Mouse (Mus musculus): Measurements from ENCODE around the gene Hspa1b. TPM values are rescaled to one million over a fixed set of nuclear protein-coding genes. Genes with fewer than 3 reads are reported as not detected.
A peak's percentile ranks its signal among the peaks of the same experiment; 100 is the strongest.
"Not testable (repeated sequence)": the region's sequence is repeated elsewhere in the genome, so short reads cannot be mapped to it uniquely, and the experiment has no call there.

Gene Hspa1b
- polyA plus RNA-seq, 1 experiment from 2014 or later = 0.17 TPM

DNA sequence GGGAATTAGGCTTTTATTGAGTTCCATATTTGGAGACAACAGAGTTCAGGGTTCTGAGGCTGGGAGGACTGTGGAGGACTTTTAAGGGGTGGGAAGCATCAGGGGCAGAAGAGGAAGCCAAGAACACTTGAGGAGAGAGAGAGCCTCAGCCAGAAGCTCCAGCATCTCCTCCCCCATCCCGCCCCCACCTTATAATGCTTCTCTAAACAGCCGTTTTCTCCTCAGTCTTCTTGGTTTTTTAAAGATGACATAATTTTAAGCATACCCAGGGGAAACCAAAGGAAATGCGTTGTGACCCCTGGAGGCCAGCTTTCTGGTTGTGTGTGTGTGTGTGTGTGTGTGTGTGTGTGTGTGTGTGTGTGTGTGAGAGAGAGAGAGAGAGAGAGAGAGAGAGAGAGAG lies 3.1 kb upstream of the Hspa1b start:
- Histone ChIP-seq H3K36me3 (ENCODE audit: control insufficient read depth, insufficient read depth, low read length) (no peaks in the 10 kb centered on the region), H3K9me3 (ENCODE audit: control insufficient read depth, low read length) (no peaks in the 10 kb centered on the region), H3K9ac (replicated peaks; ENCODE audit: low read length) (no peak overlapping the region), H3K27ac (replicated peaks; ENCODE audit: low read depth, low read length) (no peak overlapping the region), H3K4me1 (ENCODE audit: control insufficient read depth, insufficient read depth, low read length) (0 out of 2 replicates have a peak, but pooled peaks cover 5% of the 10 kb centered on the region), H3K4me2 (ENCODE audit: low read length) (no peak overlapping the region), H3K27me3 (ENCODE audit: control insufficient read depth, insufficient read depth, low read length) (no peaks in the 10 kb centered on the region), H3K4me3 (replicated peaks; ENCODE audit: low read depth, low read length) (no peak overlapping the region)
- WGBS = 38% methylated on average over 3 of the region's 3 CpGs
- no peak for DNase-seq
- no peak for ATAC-seq (ENCODE audit: low FRiP score, low TSS enrichment)

DNA sequence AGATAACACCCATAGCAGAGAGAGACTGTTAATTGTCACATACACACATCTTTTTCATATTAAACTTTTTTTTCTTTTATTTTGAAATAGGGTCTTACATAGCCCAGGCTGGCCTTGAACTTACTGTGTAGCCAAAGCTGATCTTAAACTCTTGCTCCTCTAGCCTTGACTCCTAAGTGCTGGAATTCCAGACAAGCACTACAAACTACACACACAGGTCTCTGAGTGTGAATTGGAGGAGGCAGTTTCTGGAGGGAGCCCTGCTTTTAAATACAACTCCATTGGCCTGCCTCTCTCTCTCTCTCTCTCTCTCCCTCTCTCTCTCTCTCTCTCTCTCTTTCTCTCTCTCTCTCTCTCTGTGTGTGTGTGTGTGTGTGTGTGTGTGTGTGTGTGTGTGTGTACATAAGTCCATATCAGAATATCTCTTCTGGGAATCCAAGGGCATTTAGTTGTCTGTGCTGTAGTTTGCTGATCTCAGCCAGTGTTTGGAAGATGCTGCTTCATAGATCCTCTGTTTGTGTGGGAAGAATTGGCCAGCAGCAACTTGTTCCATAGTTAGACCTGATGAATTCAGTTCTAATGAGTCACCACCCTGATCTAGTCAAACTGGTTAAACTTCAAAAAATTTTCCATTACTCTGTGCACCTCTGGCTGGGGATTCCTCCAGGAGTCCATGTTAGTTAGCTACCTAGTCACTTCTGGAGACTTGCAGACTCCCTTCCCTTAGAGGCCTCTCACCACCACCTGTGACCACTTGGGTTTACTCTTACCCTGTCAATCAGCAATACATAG lies 1.9 kb upstream of the Hspa1b start:
- Histone ChIP-seq H3K27me3 (ENCODE audit: control insufficient read depth, insufficient read depth, low read length) (0 out of 2 replicates have a peak, but pooled peaks cover 3% of the 10 kb centered on the region), H3K9ac (replicated peaks; ENCODE audit: low read length) (no peak overlapping the region), H3K4me3 (replicated peaks; ENCODE audit: low read depth, low read length) (no peak overlapping the region), H3K4me2 (ENCODE audit: low read length) (no peak overlapping the region), H3K36me3 (ENCODE audit: control insufficient read depth, insufficient read depth, low read length) (no peaks in the 10 kb centered on the region), H3K27ac (replicated peaks; ENCODE audit: low read depth, low read length) (no peak overlapping the region), H3K9me3 (ENCODE audit: control insufficient read depth, low read length) (no peaks in the 10 kb centered on the region), H3K4me1 (ENCODE audit: control insufficient read depth, insufficient read depth, low read length) (0 out of 2 replicates have a peak, but pooled peaks cover 5% of the 10 kb centered on the region)
- ATAC-seq (ENCODE audit: low FRiP score, low TSS enrichment) (no peak), DNase-seq (no peak)

DNA sequence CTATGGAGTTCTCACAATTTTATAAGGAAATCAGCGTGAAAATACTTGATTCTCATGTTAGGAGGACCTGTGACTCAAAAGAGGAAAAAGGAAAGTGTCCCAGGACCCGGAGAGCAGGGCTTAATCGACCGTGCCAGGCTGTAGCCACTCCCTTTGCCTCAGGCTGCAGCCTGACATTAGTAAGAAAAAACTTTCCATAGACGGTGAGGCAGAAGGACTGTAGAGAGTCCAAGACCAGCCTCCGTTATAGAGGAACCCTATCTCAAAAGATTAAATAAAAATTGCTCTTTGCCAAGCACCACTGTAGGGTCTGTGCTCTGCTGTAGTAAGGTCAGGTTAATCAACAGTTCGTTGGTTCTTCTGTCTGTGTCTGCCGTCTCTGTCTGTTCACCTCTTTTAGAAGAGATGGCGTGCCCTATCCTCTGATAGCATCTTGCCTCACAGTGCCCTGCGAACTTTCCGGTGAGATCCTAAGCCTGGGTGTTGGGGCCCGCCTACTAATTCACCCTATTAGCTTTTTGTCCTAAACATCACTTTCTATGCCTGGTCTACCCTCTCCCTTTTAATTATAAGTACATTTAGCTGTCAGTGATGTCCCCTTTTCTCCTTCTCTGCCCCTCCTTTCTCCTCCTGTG lies 960 bp upstream of the Hspa1b start:
- Histone ChIP-seq H3K9me3 (ENCODE audit: control insufficient read depth, low read length) (no peaks in the 10 kb centered on the region), H3K4me2 (ENCODE audit: low read length) (peak overlapping the region; percentile 70), H3K4me3 (replicated peaks; ENCODE audit: low read depth, low read length) (peak overlapping the region; percentile 37), H3K27me3 (ENCODE audit: control insufficient read depth, insufficient read depth, low read length) (0 out of 2 replicates have a peak, but pooled peaks cover 10% of the 10 kb centered on the region), H3K36me3 (ENCODE audit: control insufficient read depth, insufficient read depth, low read length) (no peaks in the 10 kb centered on the region), H3K9ac (replicated peaks; ENCODE audit: low read length) (no peak overlapping the region), H3K4me1 (ENCODE audit: control insufficient read depth, insufficient read depth, low read length) (0 out of 2 replicates have a peak, but pooled peaks cover 5% of the 10 kb centered on the region), H3K27ac (replicated peaks; ENCODE audit: low read depth, low read length) (no peak overlapping the region)
- 10% methylated on average over 12 of the region's 12 CpGs for WGBS
- DNase-seq (peak; percentile 6), ATAC-seq (ENCODE audit: low FRiP score, low TSS enrichment) (no peak)

DNA sequence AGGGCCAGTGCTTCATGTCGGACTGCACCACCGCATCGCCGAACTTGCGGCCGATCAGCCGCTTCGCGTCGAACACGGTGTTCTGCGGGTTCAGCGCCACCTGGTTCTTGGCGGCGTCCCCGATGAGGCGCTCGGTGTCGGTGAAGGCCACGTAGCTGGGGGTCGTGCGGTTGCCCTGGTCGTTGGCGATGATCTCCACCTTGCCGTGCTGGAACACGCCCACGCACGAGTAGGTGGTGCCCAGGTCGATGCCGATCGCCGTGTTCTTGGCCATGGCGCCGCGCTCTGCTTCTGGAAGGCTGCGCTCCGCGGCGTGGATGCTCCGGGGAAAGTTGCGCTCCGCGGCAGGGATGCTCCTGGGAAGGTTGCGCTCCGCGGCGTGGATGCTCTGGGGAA lies 306 bp downstream of the Hspa1b start:
- H3K27ac ChIP-seq (replicated peaks; ENCODE audit: low read depth, low read length); H3K9me3 ChIP-seq (ENCODE audit: control insufficient read depth, low read length); H3K36me3 ChIP-seq (ENCODE audit: control insufficient read depth, insufficient read depth, low read length); DNase-seq; H3K9ac ChIP-seq (replicated peaks; ENCODE audit: low read length); H3K4me1 ChIP-seq (ENCODE audit: control insufficient read depth, insufficient read depth, low read length): not testable (repeated sequence)
- 0% methylated on average over 21 of the region's 47 CpGs for WGBS
- H3K4me3 ChIP-seq (replicated peaks; ENCODE audit: low read depth, low read length) = peak overlapping the region; percentile 37
- 0 out of 2 replicates have a peak, but pooled peaks cover 13% of the 10 kb centered on the region for H3K27me3 ChIP-seq (ENCODE audit: control insufficient read depth, insufficient read depth, low read length)
- ATAC-seq (ENCODE audit: low FRiP score, low TSS enrichment) = peak; percentile 61
- peak overlapping the region; percentile 70 for H3K4me2 ChIP-seq (ENCODE audit: low read length)

DNA sequence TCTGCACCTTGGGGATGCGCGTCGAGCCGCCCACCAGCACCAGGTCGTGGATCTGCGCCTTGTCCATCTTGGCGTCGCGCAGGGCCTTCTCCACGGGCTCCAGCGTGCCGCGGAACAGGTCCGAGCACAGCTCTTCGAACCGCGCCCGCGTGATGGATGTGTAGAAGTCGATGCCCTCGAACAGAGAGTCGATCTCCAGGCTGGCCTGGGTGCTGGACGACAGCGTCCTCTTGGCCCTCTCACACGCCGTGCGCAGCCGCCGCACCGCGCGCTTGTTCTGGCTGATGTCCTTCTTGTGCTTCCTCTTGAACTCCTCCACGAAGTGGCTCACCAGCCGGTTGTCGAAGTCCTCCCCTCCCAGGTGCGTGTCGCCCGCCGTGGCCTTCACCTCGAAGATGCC lies 1.1 kb downstream of the Hspa1b start:
- H3K27me3 ChIP-seq (ENCODE audit: control insufficient read depth, insufficient read depth, low read length) = 0 out of 2 replicates have a peak, but pooled peaks cover 13% of the 10 kb centered on the region
- DNase-seq; H3K36me3 ChIP-seq (ENCODE audit: control insufficient read depth, insufficient read depth, low read length); H3K9ac ChIP-seq (replicated peaks; ENCODE audit: low read length); H3K27ac ChIP-seq (replicated peaks; ENCODE audit: low read depth, low read length); H3K4me3 ChIP-seq (replicated peaks; ENCODE audit: low read depth, low read length); ATAC-seq (ENCODE audit: low FRiP score, low TSS enrichment); H3K4me1 ChIP-seq (ENCODE audit: control insufficient read depth, insufficient read depth, low read length); H3K4me2 ChIP-seq (ENCODE audit: low read length); H3K9me3 ChIP-seq (ENCODE audit: control insufficient read depth, low read length): not testable (repeated sequence)
- whole genome bisulfite sequencing = 32% methylated on average over 28 of the region's 40 CpGs

DNA sequence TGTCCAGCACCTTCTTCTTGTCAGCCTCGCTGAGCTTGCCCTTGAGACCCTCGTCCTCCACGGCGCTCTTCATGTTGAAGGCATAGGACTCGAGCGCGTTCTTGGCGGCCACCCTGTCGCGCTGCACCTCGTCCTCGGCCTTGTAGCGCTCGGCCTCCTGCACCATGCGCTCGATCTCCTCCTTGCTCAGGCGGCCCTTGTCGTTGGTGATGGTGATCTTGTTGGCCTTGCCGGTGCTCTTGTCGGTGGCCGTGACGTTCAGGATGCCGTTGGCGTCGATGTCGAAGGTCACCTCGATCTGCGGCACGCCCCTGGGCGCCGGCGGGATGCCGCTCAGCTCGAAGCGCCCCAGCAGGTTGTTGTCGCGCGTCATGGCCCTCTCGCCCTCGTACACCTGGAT lies 1.7 kb downstream of the Hspa1b start:
- H3K27me3 ChIP-seq (ENCODE audit: control insufficient read depth, insufficient read depth, low read length) = 0 out of 2 replicates have a peak, but pooled peaks cover 13% of the 10 kb centered on the region
- not testable (repeated sequence) for H3K36me3 ChIP-seq (ENCODE audit: control insufficient read depth, insufficient read depth, low read length); H3K27ac ChIP-seq (replicated peaks; ENCODE audit: low read depth, low read length); H3K4me3 ChIP-seq (replicated peaks; ENCODE audit: low read depth, low read length); H3K9me3 ChIP-seq (ENCODE audit: control insufficient read depth, low read length); DNase-seq; ATAC-seq (ENCODE audit: low FRiP score, low TSS enrichment); H3K4me2 ChIP-seq (ENCODE audit: low read length); H3K4me1 ChIP-seq (ENCODE audit: control insufficient read depth, insufficient read depth, low read length); H3K9ac ChIP-seq (replicated peaks; ENCODE audit: low read length)
- 18% methylated on average over 33 of the region's 40 CpGs for WGBS

DNA sequence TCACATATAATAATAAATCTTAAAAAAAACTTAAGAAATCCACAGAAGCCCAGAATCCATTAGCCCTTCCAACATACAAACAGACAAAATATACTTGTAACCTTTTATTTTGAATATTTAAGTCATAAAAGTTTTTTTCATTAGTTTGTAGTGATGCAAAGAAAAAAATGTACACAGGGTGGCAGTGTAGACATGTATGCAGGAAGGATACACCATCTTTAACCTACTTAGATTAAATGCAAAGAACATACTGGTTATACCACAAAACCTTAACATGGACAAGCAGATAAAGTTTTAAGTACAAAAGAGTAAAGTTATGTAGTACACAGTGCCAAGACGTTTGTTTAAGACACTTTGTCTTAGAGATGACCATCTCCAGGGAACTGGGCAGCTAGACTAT lies 2.7 kb downstream of the Hspa1b start:
- no peak overlapping the region for H3K9ac ChIP-seq (replicated peaks; ENCODE audit: low read length)
- H3K27me3 ChIP-seq (ENCODE audit: control insufficient read depth, insufficient read depth, low read length) = 0 out of 2 replicates have a peak, but pooled peaks cover 13% of the 10 kb centered on the region
- no peaks in the 10 kb centered on the region for H3K9me3 ChIP-seq (ENCODE audit: control insufficient read depth, low read length)
- no peak overlapping the region for H3K4me3 ChIP-seq (replicated peaks; ENCODE audit: low read depth, low read length)
- no peak overlapping the region for H3K27ac ChIP-seq (replicated peaks; ENCODE audit: low read depth, low read length)
- peak; percentile 54 for DNase-seq
- no peak overlapping the region for H3K4me2 ChIP-seq (ENCODE audit: low read length)
- H3K4me1 ChIP-seq (ENCODE audit: control insufficient read depth, insufficient read depth, low read length) = 0 out of 2 replicates have a peak, but pooled peaks cover 5% of the 10 kb centered on the region
- WGBS = 44% methylated on average over 1 of the region's 1 CpGs
- no peaks in the 10 kb centered on the region for H3K36me3 ChIP-seq (ENCODE audit: control insufficient read depth, insufficient read depth, low read length)
- no peak for ATAC-seq (ENCODE audit: low FRiP score, low TSS enrichment)

DNA sequence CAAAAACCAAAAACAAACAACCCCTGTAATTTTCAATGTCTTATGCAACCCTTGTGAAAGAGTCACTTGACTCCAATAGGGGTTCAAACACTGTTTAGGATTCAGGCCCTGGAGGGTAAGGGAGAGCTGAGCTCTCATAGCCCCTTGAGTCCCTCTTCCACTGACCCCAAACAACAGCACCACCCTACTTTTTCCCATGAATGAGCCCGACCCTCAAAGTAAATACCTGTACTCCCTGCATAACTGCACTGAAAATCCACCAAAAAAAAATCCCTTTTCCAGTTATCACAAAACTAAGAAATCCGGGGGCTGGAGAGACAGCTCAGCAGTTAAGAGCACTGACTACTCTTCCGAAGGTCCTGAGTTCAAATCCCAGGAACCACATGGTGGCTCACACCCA lies 3.2 kb downstream of the Hspa1b start:
- peaks cover 9% of the 10 kb centered on the region for H3K4me1 ChIP-seq (ENCODE audit: control insufficient read depth, insufficient read depth, low read length)
- WGBS = 79% methylated on average over 3 of the region's 3 CpGs
- ATAC-seq (ENCODE audit: low FRiP score, low TSS enrichment) (no peak), DNase-seq (no peak)
- H3K27me3 ChIP-seq (ENCODE audit: control insufficient read depth, insufficient read depth, low read length) = 0 out of 2 replicates have a peak, but pooled peaks cover 13% of the 10 kb centered on the region
- no peak overlapping the region for H3K9ac ChIP-seq (replicated peaks; ENCODE audit: low read length)
- H3K4me3 ChIP-seq (replicated peaks; ENCODE audit: low read depth, low read length) = no peak overlapping the region
- H3K36me3 ChIP-seq (ENCODE audit: control insufficient read depth, insufficient read depth, low read length) = peaks cover 2% of the 10 kb centered on the region
- H3K9me3 ChIP-seq (ENCODE audit: control insufficient read depth, low read length) = no peaks in the 10 kb centered on the region
- no peak overlapping the region for H3K4me2 ChIP-seq (ENCODE audit: low read length)
- H3K27ac ChIP-seq (replicated peaks; ENCODE audit: low read depth, low read length) = no peak overlapping the region
